Mouse (Mus musculus) heart, postnatal 36 days (tissue): ENCODE measurements around the gene Tshz2. TPM values are rescaled to one million over a fixed set of nuclear protein-coding genes. Genes with fewer than 3 reads are reported as not detected.

ENCODE experiments used
- DNase-seq, 2 experiments: peaks; one replicate each; pipeline ENCODE4 v3.0.0; 2021 to 2022
- intact Hi-C: fragments of 180-260 bp; cut with DNase I; formaldehyde crosslinking; loops from one replicate; pipeline ENCODE4 v1.15.1; 2025
- total RNA-seq, 2 experiments: library from RNA; stranded (reverse); gene quantifications; 2 replicates each; pipeline ENCODE4 v1.2.3; 2021

Gene Tshz2
- total RNA-seq, 2 experiments from 2014 or later = 13.6 to 14.9 TPM

DNA sequence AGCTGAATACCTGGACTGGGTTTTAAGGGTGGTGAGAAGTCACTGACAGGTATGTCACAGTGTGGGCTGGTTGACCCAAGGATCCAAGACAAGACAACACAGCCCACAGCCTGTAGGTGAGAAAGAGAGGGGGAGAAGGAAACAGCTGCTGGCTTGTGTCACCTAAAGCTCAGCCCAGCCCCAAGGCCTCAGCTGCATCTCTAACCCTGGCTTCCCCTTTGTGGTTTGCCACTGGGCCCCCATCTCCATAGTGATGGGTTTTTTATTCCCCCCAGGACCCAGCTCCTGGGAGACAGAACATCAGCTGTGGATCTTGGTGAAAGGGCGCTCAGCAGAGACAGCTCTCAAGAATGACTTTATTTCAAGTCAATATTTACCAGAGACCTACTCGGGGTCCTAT is 57.2 kb downstream of the Tshz2 start:
- intact Hi-C loops = no loop called here
- DNase-seq = no peak

GRCm38 (mm10) chr2:169694494-169694893 is 61.7 kb downstream of the Tshz2 start:
- intact Hi-C loops = no loop called here
- peak; percentile 18 to 22 for DNase-seq

DNA sequence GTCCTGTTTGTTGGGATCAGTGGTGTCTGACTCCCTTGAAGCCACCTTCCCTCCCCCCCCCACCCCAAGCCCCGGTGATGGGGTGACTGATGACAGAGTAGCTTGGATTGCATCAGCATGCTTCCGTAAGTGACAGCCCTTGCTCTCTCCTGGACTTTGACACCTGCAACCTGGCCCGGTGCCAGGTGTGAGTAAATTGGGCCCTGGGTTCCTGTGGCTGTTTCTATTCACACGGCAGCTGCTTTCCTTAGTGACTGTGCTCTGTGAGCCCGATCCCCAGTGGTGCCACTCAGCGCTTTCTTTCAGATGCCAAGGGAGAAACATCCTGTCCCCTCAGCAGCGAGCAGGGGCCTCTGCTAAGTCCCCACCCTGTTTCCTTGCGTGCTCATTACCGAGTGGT is 62.2 kb downstream of the Tshz2 start:
- intact Hi-C loops = no loop called here
- DNase-seq = no peak

DNA sequence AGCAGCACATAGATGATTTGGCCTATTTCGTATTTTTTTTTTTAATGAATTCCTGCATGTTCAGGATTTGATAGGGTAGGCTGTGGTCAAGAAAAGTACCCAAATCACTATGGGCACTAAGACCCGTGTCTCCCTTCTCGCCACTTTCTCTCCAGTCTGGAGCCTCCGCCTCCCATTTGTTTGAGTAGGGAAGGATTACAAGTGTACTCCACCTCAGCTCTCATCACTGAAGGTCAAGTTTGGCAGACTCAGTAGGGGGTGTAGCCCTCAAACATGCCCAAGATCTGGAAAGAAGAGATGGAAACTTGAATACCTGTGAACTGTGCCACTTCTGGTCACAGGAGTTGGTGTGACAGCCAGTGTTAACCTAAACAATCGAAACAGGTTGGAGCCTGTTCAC is 66.3 kb downstream of the Tshz2 start:
- DNase-seq = no peak
- intact Hi-C loops = no loop called here

DNA sequence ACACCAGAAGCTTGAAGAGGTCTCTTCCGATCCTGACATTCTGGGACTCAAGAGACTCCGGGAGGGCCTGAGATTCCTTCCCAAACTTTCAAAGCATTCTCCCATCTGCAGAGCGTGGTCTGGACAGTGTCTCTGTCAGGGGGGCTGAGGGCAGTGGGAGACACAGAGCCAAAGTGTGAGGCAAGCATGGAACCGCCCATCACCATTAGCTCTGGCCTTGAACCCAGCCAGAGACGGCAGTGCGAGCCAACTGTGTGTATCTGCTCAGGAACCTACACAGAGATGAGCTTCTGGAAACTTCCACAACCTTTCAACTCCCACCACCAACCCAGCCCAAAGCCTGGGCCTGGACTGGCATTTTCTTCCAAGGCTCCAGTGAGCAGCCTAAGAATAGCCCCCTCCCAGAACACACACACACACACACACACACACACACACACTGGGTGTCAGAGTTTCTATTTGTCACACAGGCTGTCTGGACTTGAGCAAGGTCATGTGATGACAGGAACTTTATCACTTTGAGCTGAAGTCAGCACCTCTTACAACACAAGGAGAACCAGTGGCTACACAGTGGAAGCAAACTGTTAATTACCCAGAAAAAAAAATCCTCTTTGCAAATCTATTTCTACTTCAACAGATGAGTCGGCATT is 67.2 kb downstream of the Tshz2 start:
- peak; percentile 41 to 64 for DNase-seq
- intact Hi-C loops = no loop called here

DNA sequence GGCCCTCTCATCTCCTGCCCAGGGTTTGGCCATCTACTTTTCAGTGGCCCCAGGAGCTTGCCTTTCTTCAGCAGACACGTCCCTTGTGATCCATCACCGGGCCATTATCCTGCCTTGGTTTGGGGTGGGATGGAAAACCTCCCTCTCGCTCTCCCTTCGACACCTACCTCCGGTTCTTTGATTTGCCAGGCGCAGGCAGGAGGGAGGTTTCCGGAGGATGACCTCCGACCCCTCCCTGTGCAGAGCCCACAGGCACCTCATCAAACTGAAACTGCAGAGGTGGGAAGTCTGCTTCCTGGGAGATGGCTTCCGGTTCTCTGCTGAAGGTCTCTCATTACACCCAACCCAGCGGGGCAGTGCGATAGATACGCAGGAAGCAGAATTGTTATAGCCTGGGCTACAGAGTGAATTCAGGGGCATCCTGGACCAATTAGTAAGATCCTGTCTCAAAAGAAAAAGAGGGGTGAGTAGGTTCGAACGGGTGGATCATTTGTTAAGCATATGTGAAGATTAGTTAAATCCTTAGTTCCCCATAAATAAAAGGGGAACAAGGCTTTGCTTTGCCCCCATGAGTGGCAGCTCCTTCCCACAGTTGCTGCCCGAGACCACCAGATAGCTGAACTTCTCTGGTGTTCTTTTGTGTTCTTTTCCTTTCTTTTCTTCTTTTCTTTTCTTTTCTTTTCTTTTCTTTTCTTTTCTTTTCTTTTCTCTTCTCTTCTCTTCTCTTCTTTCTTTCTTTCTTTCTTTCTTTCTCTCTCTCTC is 70.1 kb downstream of the Tshz2 start:
- no peak for DNase-seq
- intact Hi-C loops = no loop called here

DNA sequence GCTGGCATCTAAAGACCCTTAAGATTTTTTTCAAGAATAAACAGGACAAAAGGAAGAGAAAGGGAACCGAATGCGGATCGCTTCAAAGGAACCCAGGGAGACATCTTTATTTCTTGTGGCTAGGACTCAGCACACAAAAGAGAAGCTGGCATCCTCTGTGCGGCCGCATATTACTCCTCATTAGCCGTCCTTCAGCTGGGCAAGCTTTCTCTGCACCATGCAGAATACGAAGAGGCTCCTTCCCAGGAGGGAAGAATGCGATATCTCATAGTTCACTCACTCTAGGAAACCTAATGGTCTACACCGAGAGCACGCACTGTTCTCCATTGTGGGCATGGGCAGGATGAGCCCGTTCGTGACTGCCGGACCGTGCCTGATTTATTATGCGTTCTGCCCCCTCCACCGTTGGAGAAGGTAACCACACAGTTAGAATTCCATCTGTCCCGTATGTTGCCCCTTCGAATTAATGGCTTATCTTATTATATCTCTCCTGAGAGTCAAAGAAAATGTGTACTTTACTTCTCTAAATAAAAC is 89.0 kb downstream of the Tshz2 start:
- no peak for DNase-seq
- intact Hi-C loops = no loop called here

GRCm38 (mm10) chr2:169722341-169722740 is 89.5 kb downstream of the Tshz2 start:
- DNase-seq = no peak
- intact Hi-C loops = no loop called here

- intact Hi-C loops = no loop called here
- DNase-seq = peak; percentile 40 to 54
These were observed 91.0 kb downstream of the Tshz2 start for GRCm38 (mm10) chr2:169723645-169724462.

DNA sequence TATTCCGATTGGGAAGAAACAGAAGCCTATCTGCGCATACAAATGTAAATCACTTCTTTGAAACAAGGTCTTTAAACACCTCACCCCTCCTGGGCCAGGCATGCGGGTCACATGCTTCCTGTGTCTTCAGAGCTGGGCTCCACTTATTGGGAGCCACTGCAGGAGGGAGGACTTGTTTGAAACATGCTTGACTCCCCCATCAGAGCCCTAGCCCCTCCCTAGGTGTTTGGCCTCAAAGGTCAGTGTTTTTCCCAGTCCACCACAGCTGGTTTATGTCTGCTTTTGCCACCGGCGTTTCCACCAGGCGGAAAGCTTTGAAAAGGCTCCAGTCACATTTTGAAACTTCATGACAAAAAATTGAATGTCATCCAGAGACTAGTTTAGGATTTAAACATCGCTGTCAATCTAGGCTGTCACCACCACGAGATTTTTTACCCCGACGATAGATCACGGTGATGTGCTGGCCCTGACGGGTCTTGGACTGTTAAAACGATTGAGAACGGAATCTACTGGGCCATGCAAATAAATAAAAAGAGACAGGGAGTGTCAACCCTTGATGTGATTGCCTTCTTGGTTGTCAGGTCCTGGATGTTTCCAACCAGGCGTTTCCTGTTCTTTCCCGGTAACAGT is 96.0 kb downstream of the Tshz2 start:
- intact Hi-C loops = no loop called here
- peak; percentile 32 to 38 for DNase-seq

GRCm38 (mm10) chr2:169730551-169730996 is 97.8 kb downstream of the Tshz2 start:
- peak; percentile 51 to 56 for DNase-seq
- intact Hi-C loops = loop anchor here (2.0 kb wide), 1 partner anchor 20 kb away; no protein-coding TSS in a partner anchor

DNA sequence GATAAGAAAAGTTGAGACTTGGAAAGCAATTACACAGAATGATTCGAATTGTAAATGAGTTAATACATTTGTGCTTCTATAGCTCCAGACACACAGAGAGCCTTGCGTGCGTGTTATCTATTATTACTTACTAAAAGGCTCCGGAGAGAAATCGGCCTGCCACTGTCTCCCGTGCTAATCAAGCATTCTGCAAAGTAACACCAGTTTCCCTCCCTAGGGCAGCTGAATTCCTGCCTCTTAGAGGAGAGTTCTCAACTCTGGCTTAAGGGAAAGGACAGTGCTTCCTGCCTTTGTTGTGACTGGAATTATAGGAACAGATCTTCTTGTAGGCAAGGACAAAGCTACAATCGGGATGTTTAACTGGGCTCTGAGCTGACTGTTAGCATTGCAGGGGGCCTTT is 101.2 kb downstream of the Tshz2 start:
- intact Hi-C loops = no loop called here
- DNase-seq = no peak

DNA sequence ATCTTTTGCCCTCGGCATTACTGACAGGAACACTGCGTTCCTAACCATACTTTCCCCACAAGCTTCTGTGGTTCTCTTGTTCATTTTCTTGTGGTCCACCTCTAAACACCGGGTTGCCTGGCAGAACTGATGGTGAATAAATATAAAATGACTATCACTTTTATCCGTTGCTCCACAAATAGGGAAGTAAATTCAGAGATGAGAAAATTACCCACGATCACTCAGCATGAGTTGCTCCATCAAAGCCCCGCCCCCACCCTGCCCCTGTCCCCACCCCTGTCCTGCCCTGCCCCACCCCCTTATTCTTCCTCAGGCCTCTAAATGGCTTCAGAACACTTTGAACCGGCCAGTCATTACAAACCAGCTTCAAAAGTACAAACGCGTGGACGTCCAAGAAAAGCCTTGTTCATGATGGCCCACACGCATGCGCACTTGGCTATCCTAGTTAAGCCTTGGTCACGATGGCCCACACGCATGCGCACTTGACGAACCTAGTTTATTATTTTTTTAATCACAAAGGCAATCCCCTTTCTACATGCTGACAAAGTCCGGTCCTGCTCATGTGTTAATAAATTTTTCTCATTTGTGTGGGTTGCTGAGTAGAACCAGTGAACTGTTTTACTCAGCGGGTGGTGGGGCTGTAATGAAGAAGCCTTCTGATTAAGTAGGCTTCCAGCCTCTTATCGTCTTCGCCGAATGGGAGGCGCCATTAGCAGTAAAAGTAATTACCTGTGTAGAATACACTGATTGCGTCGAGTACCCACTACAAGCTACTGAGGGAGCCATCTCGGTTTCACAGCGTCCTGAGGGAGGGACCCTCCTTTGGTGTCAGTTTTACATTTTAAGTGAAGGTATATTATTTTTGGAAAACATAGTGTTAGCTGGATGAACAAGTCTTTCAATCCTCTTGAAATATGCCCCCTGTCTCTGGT is 102.9 kb downstream of the Tshz2 start:
- no peak for DNase-seq
- intact Hi-C loops = no loop called here

DNA sequence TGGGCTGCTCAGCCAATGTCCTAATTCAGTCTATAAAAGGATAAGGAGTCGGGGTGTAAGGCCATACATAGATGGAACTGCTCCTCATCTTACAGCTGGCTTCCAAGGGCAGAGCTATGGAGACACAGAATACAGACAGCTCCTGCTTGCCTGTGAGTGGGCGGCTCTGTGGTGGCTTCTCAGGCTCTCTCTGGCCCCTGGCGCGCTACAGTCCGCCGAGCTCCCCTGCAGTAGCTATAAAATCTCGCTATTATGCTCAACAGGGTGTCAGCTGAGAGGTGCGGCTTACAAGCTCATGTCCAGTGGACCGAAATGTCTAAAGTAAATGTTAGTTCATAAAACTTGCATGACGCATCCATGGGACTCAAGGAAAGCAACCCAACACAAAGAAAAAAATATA is 108.2 kb downstream of the Tshz2 start:
- intact Hi-C loops = no loop called here
- DNase-seq = no peak

GRCm38 (mm10) chr2:169742791-169743190 is 110.0 kb downstream of the Tshz2 start:
- DNase-seq = no peak
- intact Hi-C loops = no loop called here

GRCm38 (mm10) chr2:169743294-169743693 is 110.5 kb downstream of the Tshz2 start:
- intact Hi-C loops = no loop called here
- DNase-seq = no peak

DNA sequence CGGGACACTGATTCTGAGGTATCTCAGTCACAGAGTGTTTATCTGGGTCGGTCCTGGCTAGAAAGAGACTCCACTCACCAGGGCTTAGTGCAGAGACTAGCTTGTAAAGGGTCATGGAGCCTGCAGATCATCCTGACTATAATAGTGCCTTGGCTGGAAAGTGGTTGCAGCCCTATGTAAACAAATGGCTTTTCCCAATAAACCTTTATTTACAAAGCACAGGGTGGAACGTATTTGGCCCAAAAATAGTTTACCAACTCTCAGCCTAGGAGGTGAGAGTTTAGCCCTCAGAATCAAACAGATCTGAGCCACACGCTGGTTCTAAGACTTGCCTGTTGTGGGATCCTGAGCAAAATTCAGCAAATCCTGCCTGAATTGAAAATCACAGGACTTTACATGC is 111.1 kb downstream of the Tshz2 start:
- DNase-seq = no peak

DNA sequence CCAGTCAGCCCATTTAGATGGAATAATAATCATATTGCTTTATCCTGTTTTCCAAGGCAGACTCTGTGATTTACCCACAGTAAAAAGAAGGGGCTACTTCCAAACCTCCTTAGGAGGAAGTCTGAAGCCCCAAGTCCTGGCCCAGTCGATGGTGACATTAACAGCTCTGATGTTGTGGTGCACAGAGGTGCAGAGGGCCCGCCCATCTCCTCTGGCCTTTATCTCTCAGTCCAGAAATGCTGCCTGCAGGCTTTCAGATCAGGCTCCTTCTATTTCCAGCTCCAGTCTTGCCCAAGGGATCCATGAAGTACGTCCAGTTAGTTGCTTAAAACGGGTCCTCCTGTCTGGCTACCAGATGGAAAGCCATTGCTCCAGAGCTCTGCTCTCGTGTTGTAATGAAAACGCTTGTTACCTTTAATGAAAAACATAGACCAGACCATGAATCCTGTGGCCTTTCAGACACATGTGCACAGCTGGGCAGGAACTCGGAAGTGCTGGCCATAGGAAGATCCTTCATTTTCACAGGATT is 114.4 kb downstream of the Tshz2 start:
- no peak for DNase-seq
- intact Hi-C loops = no loop called here

More for the DNA sequence above, 111.1 kb downstream of the Tshz2 start:
- intact Hi-C loops = no loop called here

DNA sequence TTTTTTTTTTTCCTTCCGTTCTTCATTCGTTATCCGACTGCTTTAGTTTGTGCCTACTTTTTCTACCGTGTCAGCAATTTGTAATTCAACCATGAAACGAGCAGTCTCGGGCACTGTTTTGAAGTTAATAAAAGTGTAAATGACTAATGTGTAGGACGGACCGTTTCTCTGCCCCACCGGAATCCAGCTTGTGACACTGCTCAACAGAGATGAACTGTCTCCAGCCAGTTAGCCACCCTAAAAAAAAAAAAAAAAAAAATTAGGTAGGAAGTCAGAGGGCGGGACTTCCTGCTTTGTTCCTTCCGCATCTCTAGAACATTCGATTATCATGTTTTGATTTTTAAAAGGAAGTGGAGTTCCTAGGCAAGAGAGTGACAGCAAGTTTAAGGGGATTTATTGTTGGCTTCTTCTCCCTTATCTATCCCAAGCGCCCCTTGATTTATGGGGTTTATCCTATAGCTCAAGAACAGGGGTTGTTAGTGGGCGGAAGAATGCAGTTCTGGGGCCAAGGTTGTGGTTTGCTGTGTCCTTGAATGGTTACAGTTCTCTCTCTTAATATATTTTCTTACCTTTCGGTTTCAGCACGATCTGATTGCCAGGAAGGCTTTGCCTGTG is 116.6 kb downstream of the Tshz2 start:
- DNase-seq = no peak
- intact Hi-C loops = no loop called here
